Mouse (Mus musculus): Measurements from ENCODE around the gene Chac1.

DNA sequence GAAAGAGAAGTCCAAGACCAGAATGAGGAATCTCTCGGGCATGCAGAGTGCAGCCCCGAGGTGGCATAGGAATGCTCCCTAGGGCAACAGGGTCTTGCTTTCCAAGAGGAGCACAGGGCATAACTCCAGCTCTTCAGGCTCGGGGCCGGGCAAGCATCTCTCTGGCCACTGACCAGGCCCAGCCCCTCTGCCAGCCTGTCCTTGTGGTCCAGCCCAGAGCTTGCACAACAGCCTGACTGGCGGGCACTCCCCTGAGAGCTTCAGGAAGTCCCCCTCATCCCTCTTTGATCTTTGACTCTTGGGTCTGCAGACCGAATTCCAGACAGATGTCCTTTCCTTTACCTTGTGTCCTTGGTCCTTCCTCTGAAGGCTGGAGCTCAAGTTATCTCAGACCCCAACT is 48.2 kb upstream of the Chac1 start:
- TF ChIP-seq POLR2A (IDR thresholded peaks at IDR 0.05; ENCODE audit: borderline replicate concordance, insufficient read depth, low read length): no peak
- TF ChIP-seq CTCF (IDR thresholded peaks at IDR 0.05; ENCODE audit: borderline replicate concordance, insufficient read depth, low read depth, low read length): no peak
